Mouse (Mus musculus) gastrocnemius, postnatal 14 days (tissue): ENCODE results near the gene Pde4dip. TPM values are rescaled to one million over a fixed set of nuclear protein-coding genes. Genes with fewer than 3 reads are reported as not detected.

Experiments used
- DNase-seq: peaks from one replicate; pipeline ENCODE4 v3.0.0; 2021; ENCODE audit warnings: mixed read lengths
- intact Hi-C: fragments of 180-260 bp; cut with DNase I; formaldehyde crosslinking; loops from one replicate; pipeline ENCODE4 v1.15.1; 2025; ENCODE audit warnings: low total_unique reads
- total RNA-seq, 2 experiments: library from RNA; stranded (reverse); gene quantifications; 2 replicates each; pipeline ENCODE4 v1.2.3; 2021

The Pde4dip gene
- total RNA-seq, 2 experiments from 2014 or later, result 1,779 to 1,961 TPM

GRCm38 (mm10) chr3:97710881-97711280 lies 177.6 kb downstream of the Pde4dip start:
- no peak for DNase-seq
- intact Hi-C loops, result no loop called here

- no peak for DNase-seq
- intact Hi-C loops, result no loop called here
These were observed 178.4 kb downstream of the Pde4dip start for GRCm38 (mm10) chr3:97710134-97710533.

GRCm38 (mm10) chr3:97706561-97706960 lies 181.9 kb downstream of the Pde4dip start:
- intact Hi-C loops, result no loop called here
- no peak for DNase-seq

GRCm38 (mm10) chr3:97705508-97705907 lies 183.0 kb downstream of the Pde4dip start:
- DNase-seq, result no peak
- intact Hi-C loops, result no loop called here

- DNase-seq, result no peak
- intact Hi-C loops, result no loop called here
These were observed 185.9 kb downstream of the Pde4dip start for GRCm38 (mm10) chr3:97702448-97703080.

- intact Hi-C loops, result no loop called here
These were observed 187.3 kb downstream of the Pde4dip start for GRCm38 (mm10) chr3:97701198-97701597.

GRCm38 (mm10) chr3:97699061-97699460 lies 189.4 kb downstream of the Pde4dip start:
- intact Hi-C loops, result no loop called here
- DNase-seq, result no peak

More at GRCm38 (mm10) chr3:97701198-97701597, 187.3 kb downstream of the Pde4dip start:
- DNase-seq, result no peak

GRCm38 (mm10) chr3:97697291-97697690 lies 191.2 kb downstream of the Pde4dip start:
- no peak for DNase-seq
- intact Hi-C loops, result no loop called here

GRCm38 (mm10) chr3:97696866-97697265 lies 191.6 kb downstream of the Pde4dip start:
- DNase-seq, result no peak
- intact Hi-C loops, result no loop called here

GRCm38 (mm10) chr3:97693806-97694205 lies 194.7 kb downstream of the Pde4dip start:
- intact Hi-C loops, result no loop called here
- DNase-seq, result no peak

- no peak for DNase-seq
- intact Hi-C loops, result no loop called here
These were observed 197.0 kb downstream of the Pde4dip start for GRCm38 (mm10) chr3:97691443-97692017.

GRCm38 (mm10) chr3:97690590-97690989 lies 197.9 kb downstream of the Pde4dip start:
- DNase-seq, result no peak
- intact Hi-C loops, result no loop called here

- intact Hi-C loops, result no loop called here
- no peak for DNase-seq
These were observed 199.2 kb downstream of the Pde4dip start for GRCm38 (mm10) chr3:97689289-97689688.

GRCm38 (mm10) chr3:97686372-97687117 lies 202.0 kb downstream of the Pde4dip start:
- DNase-seq, result no peak
- intact Hi-C loops, result no loop called here

GRCm38 (mm10) chr3:97683560-97684195 lies 204.8 kb downstream of the Pde4dip start:
- DNase-seq, result no peak
- intact Hi-C loops, result loop anchor here (5.0 kb wide), 1 partner anchor 194 kb away; no protein-coding TSS in a partner anchor

- intact Hi-C loops, result loop anchor here (5.0 kb wide), 1 partner anchor 195 kb away; no protein-coding TSS in a partner anchor
These were observed 205.9 kb downstream of the Pde4dip start for GRCm38 (mm10) chr3:97682576-97682975.

GRCm38 (mm10) chr3:97682159-97682502 lies 206.4 kb downstream of the Pde4dip start:
- intact Hi-C loops, result loop anchor here (5.0 kb wide), 1 partner anchor 195 kb away; no protein-coding TSS in a partner anchor

More at GRCm38 (mm10) chr3:97682576-97682975, 205.9 kb downstream of the Pde4dip start:
- DNase-seq, result no peak

GRCm38 (mm10) chr3:97681321-97682158 lies 207.0 kb downstream of the Pde4dip start:
- DNase-seq, result peak; percentile 62
- intact Hi-C loops, result loop anchor here (5.0 kb wide), 1 partner anchor 196 kb away; no protein-coding TSS in a partner anchor

More at GRCm38 (mm10) chr3:97682159-97682502, 206.4 kb downstream of the Pde4dip start:
- DNase-seq, result no peak
